Mouse (Mus musculus) lung, postnatal 10 days (tissue): ENCODE data around the gene Vmn2r88.
"Not testable (repeated sequence)": the region's sequence is repeated elsewhere in the genome, so short reads cannot be mapped to it uniquely, and the experiment has no call there.

ENCODE experiments used
- DNase-seq: peaks from one replicate; pipeline ENCODE4 v3.0.0; 2021

The Vmn2r88 gene

DNA sequence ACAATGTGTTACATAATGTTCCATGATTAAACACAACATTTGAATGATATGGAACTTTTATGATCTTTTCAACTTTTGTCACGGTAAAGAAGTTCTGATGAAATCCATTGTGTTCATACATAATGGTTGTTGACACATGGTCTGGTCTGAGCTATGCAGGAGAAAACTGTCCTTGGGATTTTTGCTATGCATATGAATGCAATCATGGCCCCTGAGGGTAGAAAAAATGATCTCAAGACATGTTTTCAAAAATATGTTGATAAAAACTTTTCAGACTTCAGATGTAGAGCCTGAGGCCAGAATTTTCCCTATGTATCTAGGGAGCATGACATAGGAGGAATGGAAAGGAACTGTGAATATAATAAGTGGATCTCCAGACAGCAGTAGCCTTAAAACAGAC is at the start of gene Vmn2r88:
Gene Vmn2r88, plus strand, starts transcription at position 301 of the 400 bp plus-strand sequence.
- no peak for DNase-seq

DNA sequence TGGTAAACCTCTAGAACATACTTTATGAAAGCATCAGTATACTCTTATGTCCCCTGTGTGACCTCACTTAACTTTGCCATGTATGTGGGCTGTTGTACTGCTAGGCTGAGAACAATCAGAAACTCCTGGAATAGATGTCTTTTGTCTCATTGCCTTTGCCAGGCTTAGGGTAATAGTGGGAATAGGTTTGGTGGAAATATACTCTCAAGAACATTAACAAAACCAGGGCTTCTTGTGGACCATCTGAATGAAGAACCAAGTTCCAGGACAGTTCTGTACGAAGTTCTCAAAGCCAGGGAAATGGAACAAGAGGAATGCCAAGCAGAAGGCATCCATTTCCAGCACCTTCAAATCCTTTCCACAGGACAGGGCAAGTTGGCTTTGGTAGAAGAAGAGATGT is 49.2 kb upstream of the Vmn2r88 start, which contains the start of gene Gm7247:
Gene Gm7247, plus strand, starts transcription at position 301 of the 400 bp plus-strand sequence.
- no peak for DNase-seq

DNA sequence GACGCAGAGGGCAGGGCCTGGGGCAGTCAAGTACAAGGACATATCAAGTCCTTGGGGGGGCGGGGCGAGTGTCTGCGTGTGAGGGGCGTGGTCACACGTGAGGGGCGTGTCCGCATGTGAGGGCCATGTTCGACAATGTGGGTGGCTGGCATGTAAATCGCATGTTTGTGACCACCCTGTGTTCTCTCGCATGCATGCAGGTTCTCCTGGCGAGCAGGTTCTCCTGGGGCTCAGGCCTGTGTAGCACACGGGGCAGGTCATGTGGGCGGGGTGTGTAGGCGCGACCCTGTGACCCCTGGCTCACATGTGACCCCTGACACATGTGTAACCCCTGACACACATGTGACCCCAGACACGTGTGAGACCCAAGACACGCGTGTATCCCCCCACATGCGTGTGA is 27.8 kb upstream of the Vmn2r88 start:
- no peak for DNase-seq

DNA sequence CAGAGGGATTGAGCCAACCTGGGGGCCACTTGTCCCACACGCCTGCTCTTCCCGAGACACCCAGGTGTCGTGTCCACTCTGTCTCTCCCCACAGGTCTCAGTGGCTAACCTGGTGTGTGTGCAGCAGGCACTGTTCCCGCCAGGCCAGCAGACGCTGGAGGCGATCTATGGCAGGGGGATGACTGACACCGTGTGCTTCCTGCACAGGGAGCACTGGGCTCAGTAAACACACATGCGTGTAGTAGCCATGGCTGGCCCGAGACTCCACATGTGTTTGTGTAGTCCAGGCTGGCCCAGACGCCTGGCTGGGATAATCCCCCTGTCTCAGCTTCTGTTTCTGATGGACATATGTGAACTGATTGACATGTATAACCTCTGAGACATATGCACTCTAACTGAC is 26.3 kb upstream of the Vmn2r88 start:
- DNase-seq, result no peak

DNA sequence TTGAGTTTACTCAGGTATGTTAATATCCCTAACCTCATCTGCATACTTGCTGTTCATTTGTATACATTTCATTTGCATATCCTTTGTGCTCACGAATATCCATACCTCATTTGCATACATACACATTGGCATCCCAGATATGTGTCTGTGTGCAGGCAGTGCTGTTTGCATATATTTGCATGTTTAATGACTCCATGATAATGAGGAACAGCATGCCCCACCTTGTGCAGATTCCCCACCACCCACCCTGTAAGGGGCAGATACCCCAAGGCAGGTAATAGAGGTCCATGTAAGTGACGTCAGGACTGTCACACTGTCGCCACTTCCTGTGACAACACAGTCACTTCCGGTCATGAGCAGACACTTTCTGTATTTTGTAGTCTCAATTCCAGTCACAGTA is 24.9 kb upstream of the Vmn2r88 start:
- DNase-seq, result no peak

DNA sequence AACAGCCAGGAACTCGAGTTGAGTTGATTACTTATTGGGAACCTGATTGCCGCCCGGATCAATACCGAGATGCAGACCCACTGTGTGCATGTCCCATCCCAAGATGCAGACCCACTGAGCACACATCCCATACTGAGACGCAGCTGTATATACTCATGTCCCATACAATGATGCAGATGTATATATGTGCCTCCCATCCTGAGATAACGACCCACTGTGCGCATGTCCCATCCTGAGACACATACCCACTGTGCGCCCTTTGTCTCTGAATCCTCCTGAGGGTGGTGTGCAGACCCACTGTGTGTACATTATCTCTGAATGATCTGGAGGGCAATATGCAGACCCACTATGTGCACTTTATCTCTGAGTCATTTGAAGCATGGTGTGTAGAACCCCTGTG is 22.9 kb upstream of the Vmn2r88 start:
- DNase-seq, result no peak

DNA sequence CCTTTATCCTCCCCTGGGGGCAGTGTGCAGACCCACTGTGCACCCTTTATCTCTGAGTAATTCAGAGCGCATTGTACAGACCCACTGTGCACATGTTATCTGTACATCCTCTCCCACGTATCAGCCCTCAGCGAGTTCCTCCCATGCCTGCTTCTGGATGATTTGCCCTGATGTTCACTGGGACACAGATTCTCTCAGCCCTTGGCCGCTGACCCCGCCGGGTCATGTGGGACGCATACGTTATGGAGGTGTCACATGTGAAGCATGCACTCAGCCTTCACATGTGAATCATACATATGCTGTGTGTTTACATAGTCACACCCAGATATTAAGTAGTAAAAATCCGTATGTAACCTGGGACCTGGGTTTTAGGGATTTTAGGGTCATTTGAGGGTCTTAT is 22.4 kb upstream of the Vmn2r88 start:
- no peak for DNase-seq

DNA sequence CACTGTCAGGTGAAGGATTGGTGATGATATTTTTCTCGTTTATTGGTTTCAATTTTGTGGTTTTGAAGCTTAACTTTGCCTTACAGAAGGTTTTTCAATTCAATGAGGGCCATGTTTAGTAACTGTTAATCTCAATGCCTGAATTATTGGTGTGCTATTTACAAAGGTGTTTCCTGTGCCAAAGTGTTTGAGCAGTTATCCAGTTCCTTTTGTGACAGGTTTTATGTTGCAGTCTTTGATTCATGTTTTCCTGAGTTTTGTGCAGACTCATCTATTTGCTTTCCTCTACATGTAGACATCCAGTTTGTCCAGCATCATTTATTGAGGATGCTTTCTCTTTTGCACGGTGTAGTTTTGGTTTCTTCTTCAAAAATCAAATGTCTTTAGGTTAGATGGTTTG is 13.3 kb downstream of the Vmn2r88 start:
- DNase-seq, result no peak

DNA sequence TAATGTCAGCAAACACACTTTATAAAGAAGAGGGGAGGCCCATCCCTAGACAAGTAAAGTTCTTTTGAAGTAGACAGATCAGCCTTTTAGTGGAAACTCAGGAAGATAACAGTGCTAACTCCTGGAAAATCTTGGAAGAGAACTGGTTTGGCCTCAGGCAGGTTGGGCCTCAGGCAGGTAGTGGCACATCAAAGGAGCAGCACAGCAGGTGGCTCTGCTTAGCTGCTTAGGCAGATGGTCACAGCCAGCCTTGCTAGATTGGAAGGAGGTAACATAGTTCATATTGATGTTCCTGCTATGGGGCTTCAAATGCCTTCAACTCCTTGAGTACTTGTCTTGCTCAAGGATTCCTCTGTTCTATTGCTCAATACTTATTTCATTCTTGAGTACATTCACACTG is 19.5 kb downstream of the Vmn2r88 start:
- DNase-seq, result not testable (repeated sequence)

DNA sequence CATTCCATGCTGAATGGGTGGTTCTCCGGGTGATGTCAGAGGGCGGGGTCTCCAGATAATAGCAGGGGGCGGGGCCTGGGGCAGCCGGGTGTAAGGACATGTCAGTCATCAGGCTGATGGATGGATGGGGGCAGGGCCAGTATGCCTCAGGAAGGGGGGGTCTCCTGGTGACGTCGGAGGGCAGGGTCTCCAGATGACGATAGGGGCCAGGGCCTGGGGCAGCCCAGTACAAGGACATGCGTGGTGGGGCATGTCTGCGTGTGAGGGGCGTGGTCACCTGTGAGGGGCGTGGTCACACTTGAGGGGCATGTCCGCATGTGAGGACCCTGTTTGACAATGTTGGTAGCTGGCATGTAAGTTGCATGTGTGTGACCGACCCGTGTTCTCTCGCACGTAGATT is 23.9 kb downstream of the Vmn2r88 start:
- DNase-seq, result peak; percentile 3

DNA sequence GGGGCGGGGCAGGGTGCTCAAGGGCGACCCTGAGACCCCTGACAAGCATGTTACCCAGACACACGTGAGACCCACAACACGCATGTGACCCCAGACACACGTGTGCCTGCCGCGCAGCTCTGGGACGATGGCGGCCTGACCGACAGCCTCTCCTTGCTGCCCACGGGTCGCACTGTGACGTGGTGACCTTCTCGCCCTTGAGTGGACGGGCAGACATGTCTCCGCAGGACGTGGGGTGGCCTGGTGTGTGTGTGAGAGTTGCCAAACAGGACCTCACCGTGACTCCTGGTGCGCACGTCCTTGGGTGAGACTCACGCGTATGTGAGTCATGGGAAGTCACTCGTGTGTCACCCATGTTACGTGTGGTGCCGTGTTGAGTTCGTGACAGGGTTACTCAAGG is 24.4 kb downstream of the Vmn2r88 start:
- no peak for DNase-seq

DNA sequence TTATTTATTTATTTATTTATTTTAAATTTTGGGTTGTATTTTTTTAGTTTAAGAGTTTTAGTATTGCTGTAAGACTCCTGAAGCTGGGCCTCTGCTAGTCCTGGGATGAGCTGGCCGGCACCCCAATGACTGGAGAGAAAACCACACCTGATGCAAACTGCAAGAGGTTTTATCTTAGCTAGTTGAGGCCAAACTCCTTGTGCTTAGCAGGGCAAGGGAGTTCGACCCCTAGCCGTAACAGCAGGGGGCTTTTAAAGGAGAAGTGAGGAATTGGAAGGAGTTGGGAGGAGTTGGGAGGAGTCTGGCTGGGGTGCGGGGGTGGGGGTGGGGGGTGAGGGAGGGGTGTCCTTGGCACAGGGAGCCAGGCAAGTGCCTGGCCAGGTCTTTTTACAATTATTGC is 28.3 kb downstream of the Vmn2r88 start:
- no peak for DNase-seq

DNA sequence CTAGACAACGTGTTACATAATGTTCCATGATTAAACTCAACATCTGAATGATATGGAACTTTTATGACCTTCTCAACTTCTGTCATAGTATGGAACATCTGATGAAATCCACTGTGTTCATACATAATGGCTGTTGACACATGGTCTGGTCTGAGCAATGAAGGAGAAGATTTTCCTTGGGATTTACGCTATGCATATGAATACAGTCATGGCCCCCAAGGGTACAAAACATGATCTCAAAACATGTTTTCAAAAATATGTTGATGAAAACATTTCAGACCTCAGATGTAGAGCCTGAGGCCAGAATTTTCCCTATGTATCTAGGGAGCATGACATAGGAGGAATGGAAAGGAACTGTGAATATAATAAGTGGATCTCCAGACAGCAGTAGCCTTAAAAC is 40.9 kb downstream of the Vmn2r88 start, which contains the start of gene Vmn2r89:
Gene Vmn2r89, plus strand, starts transcription at position 301 of the 400 bp plus-strand sequence.
- DNase-seq, result not testable (repeated sequence)
